Mouse (Mus musculus) heart, postnatal 10 days (tissue): ENCODE data around the gene Vim. TPM values are rescaled to one million over a fixed set of nuclear protein-coding genes. Genes with fewer than 3 reads are reported as not detected.

Experiments used
- DNase-seq, 2 experiments: peaks; one replicate each; pipeline ENCODE4 v3.0.0; 2021
- intact Hi-C: fragments of 180-260 bp; cut with DNase I; formaldehyde crosslinking; loops from one replicate; pipeline ENCODE4 v1.15.1; 2025
- total RNA-seq, 2 experiments: library from RNA; stranded (reverse); gene quantifications; 2 replicates each; pipeline ENCODE4 v1.2.3; 2021

The Vim gene
- total RNA-seq, result 100 to 1,000 TPM; 921 to 996 TPM

GRCm38 (mm10) chr2:13573408-13574065, at the start of gene Vim:
Gene Vim, plus strand, starts transcription at chr2:13573927.
- intact Hi-C loops, result loop anchor here (1.0 to 5.0 kb wide), 5 partner anchors 29 to 283 kb away; partner anchors contain the start of gene Trdmt1
- DNase-seq, result peak; percentile 93

- no peak for DNase-seq
Observed at GRCm38 (mm10) chr2:13526205-13526604, 47.5 kb upstream of the Vim start.

GRCm38 (mm10) chr2:13527125-13527524, 46.6 kb upstream of the Vim start:
- intact Hi-C loops, result loop anchor here (5.0 kb wide), 1 partner anchor 110 kb away; no protein-coding TSS in a partner anchor
- no peak for DNase-seq

More at GRCm38 (mm10) chr2:13526205-13526604, 47.5 kb upstream of the Vim start:
- intact Hi-C loops, result loop anchor here (5.0 kb wide), 1 partner anchor 109 kb away; no protein-coding TSS in a partner anchor

GRCm38 (mm10) chr2:13527531-13527930, 46.2 kb upstream of the Vim start:
- peak; percentile 29 to 37 for DNase-seq
- intact Hi-C loops, result loop anchor here (5.0 kb wide), 1 partner anchor 110 kb away; no protein-coding TSS in a partner anchor

GRCm38 (mm10) chr2:13529253-13529933, 44.3 kb upstream of the Vim start:
- intact Hi-C loops, result loop anchor here (5.0 kb wide), 1 partner anchor 112 kb away; no protein-coding TSS in a partner anchor
- DNase-seq, result no peak

GRCm38 (mm10) chr2:13530639-13531038, 43.1 kb upstream of the Vim start:
- DNase-seq, result no peak
- intact Hi-C loops, result no loop called here

- intact Hi-C loops, result no loop called here
- no peak for DNase-seq
Observed at GRCm38 (mm10) chr2:13536747-13537146, 37.0 kb upstream of the Vim start.

- intact Hi-C loops, result no loop called here
- no peak for DNase-seq
Observed at GRCm38 (mm10) chr2:13537733-13538132, 36.0 kb upstream of the Vim start.

- no peak for DNase-seq
Observed at GRCm38 (mm10) chr2:13538258-13538657, 35.5 kb upstream of the Vim start.

GRCm38 (mm10) chr2:13538704-13539377, 34.9 kb upstream of the Vim start:
- intact Hi-C loops, result no loop called here
- DNase-seq, result no peak

More at GRCm38 (mm10) chr2:13538258-13538657, 35.5 kb upstream of the Vim start:
- intact Hi-C loops, result no loop called here

GRCm38 (mm10) chr2:13539860-13540259, 33.9 kb upstream of the Vim start:
- intact Hi-C loops, result no loop called here

GRCm38 (mm10) chr2:13543519-13544124, 30.1 kb upstream of the Vim start:
- DNase-seq, result no peak
- intact Hi-C loops, result loop anchor here (1.0 kb wide), 1 partner anchor 31 kb away; no protein-coding TSS in a partner anchor

More at GRCm38 (mm10) chr2:13539860-13540259, 33.9 kb upstream of the Vim start:
- DNase-seq, result no peak

GRCm38 (mm10) chr2:13544193-13544824, 29.4 kb upstream of the Vim start, which contains the start of gene Trdmt1:
Gene Trdmt1, minus strand, starts transcription at chr2:13544668.
- DNase-seq, result peak; percentile 89
- intact Hi-C loops, result loop anchor here (1.0 kb wide), 1 partner anchor 30 kb away; no protein-coding TSS in a partner anchor

- no peak for DNase-seq
- intact Hi-C loops, result no loop called here
Observed at GRCm38 (mm10) chr2:13548749-13549148, 25.0 kb upstream of the Vim start.

- no peak for DNase-seq
- intact Hi-C loops, result no loop called here
Observed at GRCm38 (mm10) chr2:13553966-13554365, 19.8 kb upstream of the Vim start.

GRCm38 (mm10) chr2:13556239-13556638, 17.5 kb upstream of the Vim start:
- intact Hi-C loops, result no loop called here

GRCm38 (mm10) chr2:13557145-13558030, 16.3 kb upstream of the Vim start:
- peak in 1 of 2 experiments; percentile 22 for DNase-seq
- intact Hi-C loops, result no loop called here

More at GRCm38 (mm10) chr2:13556239-13556638, 17.5 kb upstream of the Vim start:
- DNase-seq, result no peak

GRCm38 (mm10) chr2:13558607-13559262, 15.0 kb upstream of the Vim start:
- intact Hi-C loops, result no loop called here
- peak; percentile 59 to 64 for DNase-seq
